Mouse (Mus musculus) heart, adult 9 months (tissue): ENCODE data around the gene Lrrc55.
A peak's percentile ranks its signal among the peaks of the same experiment; 100 is the strongest.

Experiments
- DNase-seq, 2 experiments: peaks; one replicate each; pipeline ENCODE4 v3.0.0; 2022; ENCODE audit warnings: low spot score in 2 of 2

Lrrc55 gene

GRCm38 (mm10) chr2:85172071-85172762, 24.8 kb downstream of the Lrrc55 start:
- peak; percentile 86 to 87 for DNase-seq

GRCm38 (mm10) chr2:85168327-85168726, 28.7 kb downstream of the Lrrc55 start:
- DNase-seq: no peak

GRCm38 (mm10) chr2:85167624-85168023, 29.4 kb downstream of the Lrrc55 start:
- peak in 1 of 2 experiments; percentile 34 for DNase-seq

- no peak for DNase-seq
These were observed 33.5 kb downstream of the Lrrc55 start for GRCm38 (mm10) chr2:85163311-85164047.

- no peak for DNase-seq
These were observed 35.3 kb downstream of the Lrrc55 start for GRCm38 (mm10) chr2:85161638-85162093.

- no peak for DNase-seq
These were observed 35.9 kb downstream of the Lrrc55 start for GRCm38 (mm10) chr2:85160901-85161637.

- DNase-seq: no peak
These were observed 39.6 kb downstream of the Lrrc55 start for GRCm38 (mm10) chr2:85157382-85157781.

- no peak for DNase-seq
These were observed 40.9 kb downstream of the Lrrc55 start for GRCm38 (mm10) chr2:85156136-85156535.

GRCm38 (mm10) chr2:85155334-85155733, 41.7 kb downstream of the Lrrc55 start:
- DNase-seq: peak in 1 of 2 experiments; percentile 44

GRCm38 (mm10) chr2:85151233-85151632, 45.8 kb downstream of the Lrrc55 start:
- DNase-seq: no peak

- DNase-seq: no peak
These were observed 46.6 kb downstream of the Lrrc55 start for GRCm38 (mm10) chr2:85150373-85150772.

GRCm38 (mm10) chr2:85147481-85147880, 49.5 kb downstream of the Lrrc55 start:
- no peak for DNase-seq

- DNase-seq: no peak
These were observed 51.7 kb downstream of the Lrrc55 start for GRCm38 (mm10) chr2:85145346-85145745.

- DNase-seq: no peak
These were observed 52.1 kb downstream of the Lrrc55 start for GRCm38 (mm10) chr2:85144908-85145307.

- DNase-seq: no peak
These were observed 56.2 kb downstream of the Lrrc55 start for GRCm38 (mm10) chr2:85140833-85141232.

- no peak for DNase-seq
These were observed 57.2 kb downstream of the Lrrc55 start for GRCm38 (mm10) chr2:85139846-85140245.

GRCm38 (mm10) chr2:85139393-85139792, 57.6 kb downstream of the Lrrc55 start:
- no peak for DNase-seq

- DNase-seq: no peak
These were observed 58.9 kb downstream of the Lrrc55 start for GRCm38 (mm10) chr2:85138143-85138542.

GRCm38 (mm10) chr2:85137601-85138140, 59.3 kb downstream of the Lrrc55 start:
- no peak for DNase-seq

- no peak for DNase-seq
These were observed 60.0 kb downstream of the Lrrc55 start for GRCm38 (mm10) chr2:85136831-85137520.

- DNase-seq: peak in 1 of 2 experiments; percentile 80
These were observed 60.9 kb downstream of the Lrrc55 start, which contains the start of gene Aplnr for GRCm38 (mm10) chr2:85136089-85136488. Aplnr (plus strand) TSS chr2:85136225.
